Mouse (Mus musculus): ENCODE data around the gene Rab1b. TPM values are rescaled to one million over a fixed set of nuclear protein-coding genes. Genes with fewer than 3 reads are reported as not detected.
"Not testable (repeated sequence)": the region's sequence is repeated elsewhere in the genome, so short reads cannot be mapped to it uniquely, and the experiment has no call there.

The Rab1b gene
- total RNA-seq, 1 experiment from 2014 or later, result 62.3 TPM

DNA sequence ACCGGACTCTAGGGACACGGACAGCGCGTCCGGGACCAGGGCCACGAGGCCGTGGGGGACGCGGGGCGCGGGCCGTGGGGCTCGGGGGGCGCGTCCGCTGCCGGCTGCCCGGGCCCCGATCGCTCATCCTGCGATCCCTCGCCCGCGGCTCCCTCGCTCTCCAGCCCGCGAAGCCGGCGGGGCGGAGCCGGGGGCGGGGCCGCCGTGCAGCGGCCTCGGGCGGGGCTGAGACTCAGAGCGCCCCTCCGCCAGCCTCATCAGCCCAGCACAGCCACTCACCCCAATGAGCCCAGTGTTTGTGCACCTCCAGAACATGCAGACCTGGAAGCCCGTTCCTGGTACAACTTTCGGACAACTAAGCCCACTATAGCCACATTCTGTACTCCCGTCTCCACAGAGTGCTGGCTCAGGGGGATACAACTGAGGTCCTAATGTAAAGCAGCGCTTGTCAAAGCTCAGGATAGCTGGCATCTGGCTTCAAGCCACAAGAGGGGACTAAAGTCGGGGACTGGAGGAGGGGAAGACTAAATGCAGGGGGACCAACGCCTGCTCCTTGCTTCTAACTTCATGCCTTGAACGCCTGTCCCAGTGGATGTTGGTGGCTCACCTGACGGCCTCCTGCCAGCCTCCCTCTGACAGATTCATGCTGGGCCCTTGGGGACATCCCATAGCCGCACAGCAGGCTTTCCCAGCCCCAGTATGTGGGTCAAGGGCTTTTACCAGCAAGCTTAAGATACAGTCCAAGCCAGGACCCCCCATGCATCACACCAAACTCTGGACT, 8.3 kb downstream of the Rab1b start, which contains the start of gene Cnih2:
Gene Cnih2, minus strand, starts transcription at position 159 of the 781 bp plus-strand sequence.
- ATAC-seq (replicated peaks; ENCODE audit: low read depth, poor library complexity, severe bottlenecking), result no peak

- ATAC-seq (replicated peaks; ENCODE audit: low read depth, poor library complexity, severe bottlenecking), result no peak
Observed at GRCm38 (mm10) chr19:5097521-5098362, 9.1 kb downstream of the Rab1b start.

GRCm38 (mm10) chr19:5095887-5096474, 10.9 kb downstream of the Rab1b start:
- no peak for ATAC-seq (replicated peaks; ENCODE audit: low read depth, poor library complexity, severe bottlenecking)

DNA sequence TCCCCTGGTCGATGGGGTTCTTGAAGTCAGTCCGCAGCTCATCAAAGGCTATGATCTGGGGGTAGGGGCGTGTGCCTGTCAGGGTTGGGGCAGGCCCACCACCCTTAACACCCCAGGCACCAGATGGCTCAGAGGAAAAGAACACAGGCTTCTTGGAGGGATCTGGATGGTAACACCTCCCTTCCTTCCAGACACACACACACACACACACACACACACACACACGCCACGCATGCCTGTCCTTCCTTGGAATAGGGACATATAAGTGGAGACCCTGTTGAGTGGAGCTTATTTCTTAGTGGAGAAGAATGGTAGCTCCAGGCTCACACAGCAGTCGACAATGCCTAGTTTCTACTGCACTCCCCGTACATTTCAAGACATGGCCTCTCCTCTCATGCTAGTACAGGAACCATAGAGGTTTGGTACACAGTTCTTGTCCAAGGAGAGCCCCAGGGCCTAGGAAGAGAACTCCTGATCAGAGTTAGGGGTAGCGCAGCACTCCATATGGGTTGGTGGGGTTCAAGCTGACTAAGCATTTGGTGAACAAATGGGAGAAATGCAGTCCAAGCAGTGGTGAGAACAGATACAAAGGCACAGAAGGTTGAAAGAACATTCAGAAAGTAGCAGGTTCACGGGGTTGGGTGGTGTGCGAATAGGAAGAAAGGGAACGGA, 12.0 kb downstream of the Rab1b start:
- no peak for ATAC-seq (replicated peaks; ENCODE audit: low read depth, poor library complexity, severe bottlenecking)

GRCm38 (mm10) chr19:5094243-5094632, 12.6 kb downstream of the Rab1b start:
- ATAC-seq (replicated peaks; ENCODE audit: low read depth, poor library complexity, severe bottlenecking), result peak; percentile 89

- no peak for ATAC-seq (replicated peaks; ENCODE audit: low read depth, poor library complexity, severe bottlenecking)
Observed at GRCm38 (mm10) chr19:5093481-5094242, 13.2 kb downstream of the Rab1b start.

- no peak for ATAC-seq (replicated peaks; ENCODE audit: low read depth, poor library complexity, severe bottlenecking)
Observed at GRCm38 (mm10) chr19:5092083-5092482, 14.8 kb downstream of the Rab1b start.

DNA sequence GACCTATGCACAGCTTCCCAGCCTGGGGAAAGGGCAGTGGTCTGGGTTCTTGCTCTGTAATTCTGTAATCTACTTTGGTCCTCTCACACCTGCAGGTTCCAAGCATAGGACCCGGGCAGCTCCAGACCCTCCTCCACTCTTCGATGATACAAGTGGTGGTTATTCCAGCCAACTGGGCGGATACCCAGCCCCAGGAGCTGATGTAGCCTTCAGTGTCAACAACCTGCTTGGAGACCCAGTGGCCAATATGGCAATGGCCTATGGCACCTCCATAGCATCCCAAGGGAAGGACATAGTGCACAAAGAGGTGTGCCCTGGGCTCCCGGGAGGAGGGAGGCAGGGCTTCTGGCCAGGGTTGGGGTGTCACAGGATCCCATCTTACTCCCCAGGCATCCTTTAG, 17.5 kb downstream of the Rab1b start:
- no peak for ATAC-seq (replicated peaks; ENCODE audit: low read depth, poor library complexity, severe bottlenecking)

DNA sequence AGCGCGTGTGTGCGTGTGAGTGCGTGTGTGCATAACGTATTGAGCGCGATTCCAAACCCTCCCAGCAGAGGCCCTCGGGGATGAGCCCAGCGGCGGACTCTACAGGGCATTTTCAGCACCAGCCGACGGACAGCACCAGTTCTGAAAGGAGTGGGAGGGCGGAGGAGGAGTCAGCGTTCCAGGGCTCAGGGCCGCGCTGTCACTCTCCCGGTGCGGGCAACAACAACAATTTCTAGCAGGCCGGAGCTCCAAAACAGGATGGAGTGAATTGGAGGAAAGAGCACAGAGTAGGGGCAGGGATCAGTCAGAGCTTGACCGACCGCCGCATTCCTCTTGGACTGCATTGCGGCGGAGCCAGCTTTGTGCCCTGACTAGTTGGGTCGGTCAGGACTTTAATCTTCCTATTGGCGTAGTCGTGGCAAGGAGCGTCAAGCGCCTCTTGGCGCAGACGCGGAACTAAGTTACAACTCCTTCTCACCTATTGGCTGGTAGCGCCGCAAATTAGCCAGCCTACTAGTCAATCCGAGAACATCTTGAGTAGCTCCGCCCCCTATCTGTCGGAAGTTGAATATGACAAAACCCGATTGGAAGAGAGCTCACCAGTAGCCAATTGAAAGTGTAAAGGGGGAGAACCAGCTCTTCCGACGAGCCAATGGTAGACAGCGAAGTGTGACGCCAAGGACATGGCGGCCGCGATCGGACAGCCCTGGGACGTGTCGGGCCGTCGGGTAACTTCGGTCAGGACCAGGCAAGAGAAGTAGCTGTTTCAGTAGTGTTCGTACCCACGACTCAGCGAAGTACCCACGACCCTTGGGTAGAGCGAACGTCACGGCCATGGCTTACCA, 18.8 kb downstream of the Rab1b start, which contains the start of gene Yif1a:
Gene Yif1a, plus strand, starts transcription at position 655 of the 845 bp plus-strand sequence.
- peak; percentile 88 for ATAC-seq (replicated peaks; ENCODE audit: low read depth, poor library complexity, severe bottlenecking)

DNA sequence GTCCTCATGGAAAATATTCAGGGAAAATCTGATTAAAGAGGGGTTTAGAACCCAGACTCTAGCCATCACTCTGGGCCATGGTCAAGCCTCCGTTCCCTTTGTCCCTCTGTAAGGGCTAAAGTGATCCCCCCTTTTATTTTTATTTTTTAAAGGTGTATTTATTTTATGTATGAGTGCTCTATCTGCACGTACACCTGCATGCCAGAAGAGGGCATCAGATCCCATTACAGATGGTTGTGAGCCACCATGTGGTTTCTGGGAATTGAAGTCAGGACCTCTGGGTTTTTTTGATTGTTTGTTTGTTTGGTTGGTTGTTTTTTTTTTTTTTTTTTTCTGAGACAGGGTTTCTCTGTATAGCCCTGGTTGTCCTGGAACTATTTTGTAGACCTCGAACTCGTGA, 20.3 kb downstream of the Rab1b start:
- ATAC-seq (replicated peaks; ENCODE audit: low read depth, poor library complexity, severe bottlenecking), result not testable (repeated sequence)

DNA sequence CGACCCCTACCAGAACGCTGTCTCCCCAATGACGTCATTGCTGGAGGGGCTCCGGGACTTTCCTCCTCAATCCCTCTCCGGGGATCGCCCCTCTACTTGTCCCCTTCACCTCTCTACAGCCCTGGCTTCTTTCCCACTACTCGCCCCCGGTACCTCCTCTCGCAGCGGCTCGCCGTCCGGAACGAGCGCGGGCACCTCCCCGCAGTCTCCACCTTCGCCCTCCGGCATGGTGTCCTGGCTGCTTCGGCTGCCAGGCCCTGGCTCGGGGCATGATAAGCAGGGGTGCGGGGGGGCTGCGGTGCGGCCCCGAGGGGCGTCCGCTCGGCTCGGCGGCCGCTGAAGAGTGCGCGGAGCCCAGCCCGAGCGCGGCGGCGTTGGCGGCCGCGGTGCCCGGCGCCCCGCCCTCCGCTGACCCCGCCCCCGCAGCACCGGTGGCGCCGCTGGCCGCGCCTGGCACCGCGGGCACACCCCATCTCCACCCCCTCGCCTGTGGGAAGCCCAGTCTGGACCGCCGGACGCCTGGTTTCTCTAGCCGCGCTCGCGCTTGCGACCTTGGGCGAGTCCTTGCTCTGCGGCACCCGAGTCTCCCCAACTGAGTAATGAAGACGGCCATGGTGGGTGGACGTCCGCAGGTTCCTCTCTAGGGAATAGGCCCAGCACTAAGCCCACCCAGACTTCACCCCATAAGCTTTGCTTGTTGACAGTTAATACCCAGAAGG, 21.6 kb downstream of the Rab1b start, which contains the start of gene Tmem151a:
Gene Tmem151a, minus strand, starts transcription at position 387 of the 719 bp plus-strand sequence.
- ATAC-seq (replicated peaks; ENCODE audit: low read depth, poor library complexity, severe bottlenecking), result no peak

GRCm38 (mm10) chr19:5084834-5085144, 22.1 kb downstream of the Rab1b start:
- ATAC-seq (replicated peaks; ENCODE audit: low read depth, poor library complexity, severe bottlenecking), result no peak

DNA sequence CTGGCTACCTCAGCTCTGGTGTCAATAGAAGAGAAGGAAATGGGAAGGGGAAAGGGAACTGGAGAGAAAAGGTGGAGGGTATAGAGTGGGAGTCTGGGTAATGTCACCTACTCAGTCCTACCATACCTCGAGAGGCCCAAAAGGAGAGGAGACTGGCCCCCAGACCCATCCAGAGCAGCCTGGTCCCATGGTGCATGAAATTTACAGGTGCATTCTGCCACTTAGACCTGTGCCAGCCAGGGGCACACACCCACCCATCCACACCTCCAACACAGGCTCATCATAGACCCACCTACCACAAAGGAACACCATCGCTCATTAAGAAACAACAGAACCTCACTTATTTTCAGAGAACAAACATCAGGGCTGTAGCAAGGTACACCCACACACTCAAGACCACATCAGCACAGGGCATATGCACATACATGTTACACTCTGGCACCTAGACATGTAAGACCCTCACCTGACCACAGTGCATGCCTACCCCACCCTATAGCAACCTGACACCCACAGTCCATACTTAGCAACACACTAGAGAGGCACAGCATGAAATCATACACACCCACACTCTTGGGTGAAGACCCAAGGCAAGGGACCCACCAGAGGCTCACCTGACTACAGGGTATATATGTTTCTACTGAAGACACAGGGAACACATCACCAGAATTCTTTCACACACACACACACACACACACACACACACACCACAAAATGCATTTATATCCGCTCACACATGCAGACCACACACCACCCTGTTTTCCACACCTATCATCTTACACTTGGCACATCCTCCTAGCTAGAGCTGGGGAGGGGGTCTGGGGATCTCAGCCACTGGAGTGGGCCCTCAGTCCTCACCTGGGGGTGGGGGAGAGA, 22.7 kb downstream of the Rab1b start:
- ATAC-seq (replicated peaks; ENCODE audit: low read depth, poor library complexity, severe bottlenecking), result no peak

- no peak for ATAC-seq (replicated peaks; ENCODE audit: low read depth, poor library complexity, severe bottlenecking)
Observed at GRCm38 (mm10) chr19:5082596-5082995, 24.3 kb downstream of the Rab1b start.

- no peak for ATAC-seq (replicated peaks; ENCODE audit: low read depth, poor library complexity, severe bottlenecking)
Observed at GRCm38 (mm10) chr19:5082005-5082404, 24.9 kb downstream of the Rab1b start.

GRCm38 (mm10) chr19:5079279-5079678, 27.6 kb downstream of the Rab1b start:
- ATAC-seq (replicated peaks; ENCODE audit: low read depth, poor library complexity, severe bottlenecking), result no peak

DNA sequence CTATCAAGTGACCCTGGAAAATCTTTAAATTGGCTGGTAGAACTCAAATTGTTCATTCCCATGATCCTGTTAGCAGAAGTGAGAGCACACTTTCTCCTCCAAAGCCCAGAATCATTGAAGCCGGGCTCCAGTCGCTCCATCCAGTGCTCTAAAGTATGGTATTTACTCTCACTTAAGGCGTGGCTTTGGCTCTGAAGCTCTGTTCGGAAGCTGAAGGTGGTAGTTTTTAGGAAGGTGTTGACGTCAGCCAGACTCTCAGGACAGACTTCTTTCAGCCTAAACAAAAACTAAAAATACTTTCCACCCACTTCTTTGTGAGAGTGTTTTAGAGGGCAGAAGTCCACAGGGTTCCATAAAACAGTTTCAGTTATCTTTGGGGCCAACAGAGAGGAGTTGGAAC, 33.4 kb downstream of the Rab1b start:
- no peak for ATAC-seq (replicated peaks; ENCODE audit: low read depth, poor library complexity, severe bottlenecking)
